Mouse (Mus musculus) spleen, adult 2 months (tissue): Measurements from ENCODE around the gene Nfia.

Experiments
- CTCF ChIP-seq: fragments of 200-500 bp; IDR thresholded peaks from 2 replicates; pipeline ENCODE4 v1.5.1; 2011; ENCODE audit warnings: mild to moderate bottlenecking, inconsistent platforms; ENCODE audit not compliant: insufficient read depth, insufficient read length, insufficient replicate concordance; ENCODE audit errors: extremely low read depth
- POLR2A ChIP-seq: fragments of 200-500 bp; IDR thresholded peaks from 2 replicates; pipeline ENCODE4 v1.6.1; 2011; ENCODE audit warnings: low read depth, low read length, inconsistent platforms

DNA sequence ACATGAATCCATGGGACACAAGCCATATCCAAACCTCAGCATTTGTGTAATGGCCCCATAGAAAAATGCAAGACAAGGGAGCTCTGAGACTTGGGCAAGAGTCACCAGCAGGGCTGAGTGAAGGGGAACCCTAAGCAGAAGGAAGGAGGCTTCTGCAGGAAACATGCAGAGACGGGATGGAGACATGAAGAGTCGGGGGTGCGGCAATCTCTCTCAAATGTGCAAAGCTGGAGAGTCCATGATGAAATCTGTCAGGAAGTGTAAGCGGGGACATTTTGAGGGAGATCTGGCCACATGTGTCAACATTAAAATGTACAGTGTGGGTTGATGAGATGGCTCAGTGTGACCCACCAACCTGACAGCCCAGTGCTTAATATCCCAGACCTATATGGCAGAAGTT is 361.5 kb downstream of the Nfia start:
- no peak for TF ChIP-seq CTCF
- TF ChIP-seq POLR2A: no peak
